Mouse (Mus musculus) myocyte (in vitro differentiated cells): ENCODE results near the gene Pclo. TPM values are rescaled to one million over a fixed set of nuclear protein-coding genes. Genes with fewer than 3 reads are reported as not detected.

Source experiments
- H3K27me3 ChIP-seq: one replicate; pipeline ENCODE4 v1.6.1; 2011; ENCODE audit not compliant: control insufficient read depth, insufficient read depth, insufficient read length
- H3K36me3 ChIP-seq: one replicate; pipeline ENCODE4 v1.6.1; 2011; ENCODE audit not compliant: control insufficient read depth, insufficient read depth
- H3K4me2 ChIP-seq: one replicate; pipeline ENCODE4 v1.6.1; 2011; ENCODE audit warnings: low read depth, control low read depth
- H3K4me3 ChIP-seq: one replicate; pipeline ENCODE4 v1.5.1; 2011; ENCODE audit warnings: mild to moderate bottlenecking, control low read depth, moderate library complexity
- H3K79me2 ChIP-seq: one replicate; pipeline ENCODE4 v1.6.1; 2011; ENCODE audit not compliant: control insufficient read depth, insufficient read depth
- H3ac ChIP-seq: one replicate; pipeline ENCODE4 v1.6.1; 2011; ENCODE audit not compliant: control insufficient read depth, insufficient read length
- CEBPB ChIP-seq: IDR thresholded peaks from 2 replicates; pipeline ENCODE4 v1.6.1; 2011; ENCODE audit warnings: mild to moderate bottlenecking, moderate library complexity; ENCODE audit not compliant: poor library complexity, insufficient read depth, severe bottlenecking
- E2F4 ChIP-seq: IDR thresholded peaks from one replicate; pipeline ENCODE4 v1.6.1; 2011; ENCODE audit warnings: mild to moderate bottlenecking, control low read depth, moderate library complexity; ENCODE audit not compliant: insufficient read depth
- MAX ChIP-seq: IDR thresholded peaks from one replicate; pipeline ENCODE4 v1.6.1; 2011; ENCODE audit warnings: low read depth, mild to moderate bottlenecking, control low read depth
- MYOD1 ChIP-seq, 3 experiments: IDR thresholded peaks; one replicate each; pipeline ENCODE4 v1.6.1; 2011; ENCODE audit warnings: control low read depth in 2 of 3, low read depth in 2 of 3, mild to moderate bottlenecking in 2 of 3, moderate library complexity in 1 of 3; ENCODE audit not compliant: insufficient read length in 2 of 3, control insufficient read depth in 1 of 3
- MYOG ChIP-seq, 3 experiments: IDR thresholded peaks; one replicate each; pipeline ENCODE4 v1.6.1; 2011; ENCODE audit warnings: control low read depth in 2 of 3, low read depth in 2 of 3, mild to moderate bottlenecking in 2 of 3; ENCODE audit not compliant: insufficient read length in 2 of 3, control insufficient read depth in 1 of 3, insufficient read depth in 1 of 3
- POLR2A ChIP-seq: IDR thresholded peaks from one replicate; pipeline ENCODE4 v1.6.1; 2011; ENCODE audit warnings: low read depth, mild to moderate bottlenecking, control low read depth, moderate library complexity; ENCODE audit not compliant: insufficient read length
- POLR2AphosphoS2 ChIP-seq: IDR thresholded peaks from one replicate; pipeline ENCODE4 v1.6.1; 2011; ENCODE audit warnings: low read depth, control low read depth; ENCODE audit not compliant: insufficient read length
- REST ChIP-seq: IDR thresholded peaks from one replicate; pipeline ENCODE4 v1.6.1; 2011; ENCODE audit warnings: mild to moderate bottlenecking, control low read depth, moderate library complexity; ENCODE audit not compliant: insufficient read depth, insufficient read length
- SRF ChIP-seq: IDR thresholded peaks from one replicate; pipeline ENCODE4 v1.6.1; 2011; ENCODE audit warnings: low read depth; ENCODE audit not compliant: control insufficient read depth, insufficient read length
- TCF12 ChIP-seq: IDR thresholded peaks from one replicate; pipeline ENCODE4 v1.6.1; 2011; ENCODE audit warnings: mild to moderate bottlenecking, control low read depth; ENCODE audit not compliant: poor library complexity, insufficient read depth, severe bottlenecking
- TCF3 ChIP-seq: IDR thresholded peaks from one replicate; pipeline ENCODE4 v1.6.1; 2011; ENCODE audit warnings: low read depth, control low read depth; ENCODE audit not compliant: insufficient read length
- USF1 ChIP-seq: IDR thresholded peaks from one replicate; pipeline ENCODE4 v1.6.1; 2011; ENCODE audit warnings: low read depth, mild to moderate bottlenecking, control low read depth, moderate library complexity
- polyA plus RNA-seq: library from polyadenylated mRNA; unstranded; fragments of >200 nt; fragmentation: generic; extraction: Trizol; gene quantifications from one replicate; pipeline ENCODE4 v1.2.1, GENCODE M21; 2012; ENCODE audit warnings: missing spikeins

The Pclo gene
- polyA plus RNA-seq, 1 experiment = 0.07 TPM

DNA sequence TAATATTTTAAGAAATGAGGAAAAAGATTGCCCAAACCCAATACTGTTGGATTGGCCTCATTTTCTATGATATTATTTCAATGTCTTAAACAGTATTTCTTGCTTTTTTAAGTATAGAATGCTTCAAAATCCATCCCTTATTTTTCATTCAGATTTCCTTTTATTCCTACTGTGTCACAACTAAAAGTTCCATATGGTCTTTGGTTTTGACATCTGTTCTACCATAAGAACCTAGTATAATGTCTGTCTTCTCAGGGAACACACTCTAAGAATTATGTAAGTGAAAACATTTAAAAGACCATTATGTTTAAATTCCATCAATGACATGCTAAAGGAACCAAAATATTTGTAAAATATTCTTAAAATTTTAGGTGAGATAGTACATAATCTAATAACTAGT lies 186.2 kb downstream of the Pclo start:
- no peak overlapping the region for H3K4me3 ChIP-seq
- no peak overlapping the region for H3ac ChIP-seq
- no peak overlapping the region for H3K4me2 ChIP-seq
- no peaks in the 10 kb centered on the region for H3K27me3 ChIP-seq
- no peaks in the 10 kb centered on the region for H3K36me3 ChIP-seq
- no peaks in the 10 kb centered on the region for H3K79me2 ChIP-seq
- TF ChIP-seq TCF3 = no peak
- no peak for TF ChIP-seq POLR2AphosphoS2
- no peak for TF ChIP-seq MAX
- no peak for TF ChIP-seq REST
- no peak for TF ChIP-seq CEBPB
- no peak for TF ChIP-seq POLR2A
- no peak for TF ChIP-seq E2F4
- no peak for TF ChIP-seq MYOD1 (IDR thresholded peaks at IDR 0.05; ENCODE audit: control insufficient read depth in 1 of 3, insufficient read length in 2 of 3, low read depth in 2 of 3)
- TF ChIP-seq TCF12 = no peak
- TF ChIP-seq USF1 = no peak

DNA sequence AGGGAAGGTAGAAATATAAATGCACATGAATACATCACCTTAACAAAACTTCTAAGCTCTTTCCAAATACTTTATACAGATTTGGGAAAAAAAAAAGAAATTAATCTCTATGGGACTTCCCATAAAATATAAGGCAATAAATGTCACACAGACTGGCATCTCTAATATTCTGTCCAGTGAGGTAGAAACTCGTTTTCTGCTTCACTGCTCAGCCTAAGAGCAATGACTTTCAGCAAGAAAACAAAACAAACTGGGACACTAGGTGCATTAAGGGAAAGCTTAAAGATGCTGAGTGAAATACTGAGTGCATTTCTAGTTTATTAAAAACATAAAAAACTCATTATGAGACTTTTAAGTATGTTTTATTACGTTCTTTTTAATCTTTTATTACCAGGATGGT lies 190.7 kb downstream of the Pclo start:
- Histone ChIP-seq H3K4me3 (no peak overlapping the region), H3ac (no peak overlapping the region), H3K27me3 (no peaks in the 10 kb centered on the region), H3K4me2 (no peak overlapping the region), H3K36me3 (no peaks in the 10 kb centered on the region), H3K79me2 (no peaks in the 10 kb centered on the region)
- TF ChIP-seq MYOG (IDR thresholded peaks at IDR 0.05; ENCODE audit: control insufficient read depth in 1 of 3, insufficient read depth in 1 of 3, insufficient read length in 2 of 3, low read depth in 2 of 3) (no peak), MYOD1 (IDR thresholded peaks at IDR 0.05; ENCODE audit: control insufficient read depth in 1 of 3, insufficient read length in 2 of 3, low read depth in 2 of 3) (no peak), CEBPB (no peak), MAX (no peak), REST (no peak), E2F4 (no peak), TCF3 (no peak), POLR2A (no peak), USF1 (no peak), TCF12 (no peak), SRF (no peak), POLR2AphosphoS2 (no peak)

GRCm38 (mm10) chr5:14707311-14707710 lies 192.6 kb downstream of the Pclo start:
- no peak for TF ChIP-seq POLR2AphosphoS2
- peak in 2 of 3 experiments; percentile 20 to 60 for TF ChIP-seq MYOD1 (IDR thresholded peaks at IDR 0.05; ENCODE audit: control insufficient read depth in 1 of 3, insufficient read length in 2 of 3, low read depth in 2 of 3)
- TF ChIP-seq MYOG (IDR thresholded peaks at IDR 0.05; ENCODE audit: control insufficient read depth in 1 of 3, insufficient read depth in 1 of 3, insufficient read length in 2 of 3, low read depth in 2 of 3) = peak in 1 of 3 experiments; percentile 56

DNA sequence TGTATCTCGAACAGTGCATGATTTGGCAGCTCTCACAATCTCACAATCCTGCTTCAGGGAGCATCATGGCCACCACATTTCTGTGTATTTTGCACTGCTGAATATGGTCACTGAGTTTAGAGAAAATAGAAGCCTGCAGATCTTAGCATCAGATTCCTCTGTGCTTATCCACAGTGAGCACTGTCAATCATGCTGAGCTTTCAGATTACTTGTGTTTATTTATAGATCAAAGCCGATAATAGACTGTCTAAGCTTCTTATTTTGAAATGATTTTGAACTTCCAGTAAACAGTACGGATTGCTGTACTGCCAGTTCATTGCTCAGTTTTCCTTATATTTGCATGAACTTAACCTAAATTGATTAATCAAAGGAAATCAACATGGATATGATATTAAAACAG lies 208.9 kb downstream of the Pclo start:
- H3ac ChIP-seq = no peak overlapping the region
- H3K36me3 ChIP-seq = no peaks in the 10 kb centered on the region
- no peaks in the 10 kb centered on the region for H3K79me2 ChIP-seq
- H3K4me3 ChIP-seq = no peak overlapping the region
- H3K4me2 ChIP-seq = no peak overlapping the region
- TF ChIP-seq REST (no peak), TCF12 (no peak), MAX (no peak), CEBPB (no peak), E2F4 (no peak), POLR2AphosphoS2 (no peak), MYOG (IDR thresholded peaks at IDR 0.05; ENCODE audit: control insufficient read depth in 1 of 3, insufficient read depth in 1 of 3, insufficient read length in 2 of 3, low read depth in 2 of 3) (no peak), TCF3 (no peak), POLR2A (no peak), USF1 (no peak)
- no peaks in the 10 kb centered on the region for H3K27me3 ChIP-seq

More at GRCm38 (mm10) chr5:14707311-14707710, 192.6 kb downstream of the Pclo start:
- Histone ChIP-seq H3K27me3 (no peaks in the 10 kb centered on the region), H3K4me2 (no peak overlapping the region), H3K36me3 (no peaks in the 10 kb centered on the region), H3K79me2 (no peaks in the 10 kb centered on the region), H3K4me3 (no peak overlapping the region), H3ac (no peak overlapping the region)

- Histone ChIP-seq H3K36me3 (no peaks in the 10 kb centered on the region), H3K79me2 (no peaks in the 10 kb centered on the region), H3K4me2 (peak overlapping the region; percentile 18), H3K27me3 (no peaks in the 10 kb centered on the region), H3ac (no peak overlapping the region), H3K4me3 (no peak overlapping the region)
- TF ChIP-seq POLR2A (no peak), USF1 (peak; percentile 3), MYOG (IDR thresholded peaks at IDR 0.05; ENCODE audit: control insufficient read depth in 1 of 3, insufficient read depth in 1 of 3, insufficient read length in 2 of 3, low read depth in 2 of 3) (peak in 1 of 3 experiments; percentile 10), MAX (no peak), SRF (peak; percentile 88), CEBPB (peak; percentile 84), TCF12 (no peak), MYOD1 (IDR thresholded peaks at IDR 0.05; ENCODE audit: control insufficient read depth in 1 of 3, insufficient read length in 2 of 3, low read depth in 2 of 3) (peak in 2 of 3 experiments; percentile 51 to 56), POLR2AphosphoS2 (no peak), REST (no peak)
Measured at GRCm38 (mm10) chr5:14728676-14729253, 214.0 kb downstream of the Pclo start.
